Mouse (Mus musculus): ENCODE measurements around the gene Taf10.
A peak's percentile ranks its signal among the peaks of the same experiment; 100 is the strongest.
"Not testable (repeated sequence)": the region's sequence is repeated elsewhere in the genome, so short reads cannot be mapped to it uniquely, and the experiment has no call there.

The Taf10 gene

DNA sequence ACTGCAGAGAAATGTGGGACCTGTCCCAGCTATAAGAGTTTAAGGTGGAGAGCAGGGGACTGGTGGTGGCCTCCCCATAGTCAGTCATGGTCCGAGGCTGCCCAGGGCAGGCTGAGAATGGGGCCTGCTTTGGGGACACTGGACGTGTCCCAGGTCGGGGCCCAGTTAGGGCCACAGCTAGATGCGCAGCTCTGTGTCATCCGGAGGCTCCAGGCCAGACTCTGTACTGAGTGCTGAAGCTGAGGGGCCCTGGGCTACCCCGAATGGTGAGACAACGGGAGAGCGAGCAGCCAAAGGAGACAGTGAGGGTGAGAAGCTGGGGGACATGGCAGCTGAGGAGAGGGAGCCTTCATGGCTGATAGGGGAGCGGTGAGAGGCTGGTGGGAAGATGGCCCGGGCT, 9.1 kb upstream of the Taf10 start:
- no peak for DNase-seq (ENCODE audit: low read depth, low spot score)

GRCm38 (mm10) chr7:105752716-105753115, 8.6 kb upstream of the Taf10 start:
- DNase-seq (ENCODE audit: low read depth, low spot score): no peak

DNA sequence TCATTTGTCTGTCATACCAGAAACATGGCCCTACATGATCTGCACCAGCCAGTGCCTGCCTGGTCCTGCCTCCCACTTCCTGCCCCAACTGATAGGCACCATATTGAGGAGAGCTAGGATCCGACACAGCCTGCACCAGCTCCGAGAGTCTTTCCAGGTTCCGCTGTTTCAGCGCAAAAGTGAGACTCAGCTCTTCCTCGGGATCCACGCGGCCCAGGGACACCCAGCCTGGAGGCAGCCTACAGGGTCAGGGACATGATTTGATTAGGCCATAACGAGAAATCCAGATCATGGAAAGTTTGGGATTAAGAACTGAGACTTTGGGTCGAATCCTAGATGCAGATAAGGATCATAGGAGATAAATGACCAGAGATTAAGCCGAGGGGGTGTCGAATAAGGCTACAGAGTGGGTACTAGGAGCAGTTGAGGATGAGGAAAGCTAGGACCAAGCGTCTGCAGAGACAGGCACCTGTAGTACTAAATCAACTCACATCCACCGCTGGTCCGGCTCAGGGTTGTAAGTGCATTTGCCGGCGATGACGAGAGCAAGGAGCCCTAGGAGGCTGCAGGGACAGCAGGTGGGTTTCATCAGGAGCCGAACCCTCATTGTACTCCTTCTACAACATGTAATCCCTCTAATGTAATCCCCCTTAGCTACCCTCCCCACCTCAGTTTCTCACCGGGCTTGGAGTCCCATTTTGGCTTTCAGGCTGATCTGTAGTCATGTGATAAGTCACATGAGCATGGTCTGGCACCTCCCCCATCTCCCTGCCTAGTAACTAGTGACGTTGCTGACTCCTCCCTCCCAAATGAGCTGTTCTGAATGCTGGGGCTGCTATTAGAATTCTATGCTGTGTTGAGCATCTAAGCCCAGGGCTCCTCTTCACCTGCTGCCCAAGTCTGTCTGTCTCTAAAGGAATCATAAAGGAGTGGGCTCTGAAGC, 7.6 kb upstream of the Taf10 start, which contains the start of gene Tpp1:
Gene Tpp1, minus strand, starts transcription at position 745 of the 943 bp plus-strand sequence.
- DNase-seq (ENCODE audit: low read depth, low spot score): peak; percentile 72

DNA sequence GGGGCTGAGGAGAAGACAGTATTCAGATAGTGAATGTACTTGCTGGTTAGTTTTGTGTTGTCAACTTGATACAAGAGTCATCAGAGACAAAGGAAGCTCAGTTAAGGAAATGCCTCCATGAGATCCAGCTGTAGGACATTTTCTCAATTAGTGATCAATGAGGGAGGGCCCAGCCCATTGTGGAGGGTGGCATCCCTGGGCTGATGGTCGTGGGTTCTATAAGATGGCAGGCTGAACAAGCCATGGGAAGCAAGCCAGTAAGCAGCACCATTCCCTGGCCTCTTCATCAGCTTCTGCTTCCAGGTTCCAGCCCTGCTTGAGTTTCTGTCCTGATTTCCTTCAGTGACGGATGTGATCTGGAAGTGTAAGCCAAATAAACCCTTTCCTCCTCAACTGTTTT, 3.6 kb upstream of the Taf10 start:
- no peak for DNase-seq (ENCODE audit: low read depth, low spot score)

GRCm38 (mm10) chr7:105743246-105743925, 775 bp downstream of the Taf10 start:
- DNase-seq (ENCODE audit: low read depth, low spot score): not testable (repeated sequence)

DNA sequence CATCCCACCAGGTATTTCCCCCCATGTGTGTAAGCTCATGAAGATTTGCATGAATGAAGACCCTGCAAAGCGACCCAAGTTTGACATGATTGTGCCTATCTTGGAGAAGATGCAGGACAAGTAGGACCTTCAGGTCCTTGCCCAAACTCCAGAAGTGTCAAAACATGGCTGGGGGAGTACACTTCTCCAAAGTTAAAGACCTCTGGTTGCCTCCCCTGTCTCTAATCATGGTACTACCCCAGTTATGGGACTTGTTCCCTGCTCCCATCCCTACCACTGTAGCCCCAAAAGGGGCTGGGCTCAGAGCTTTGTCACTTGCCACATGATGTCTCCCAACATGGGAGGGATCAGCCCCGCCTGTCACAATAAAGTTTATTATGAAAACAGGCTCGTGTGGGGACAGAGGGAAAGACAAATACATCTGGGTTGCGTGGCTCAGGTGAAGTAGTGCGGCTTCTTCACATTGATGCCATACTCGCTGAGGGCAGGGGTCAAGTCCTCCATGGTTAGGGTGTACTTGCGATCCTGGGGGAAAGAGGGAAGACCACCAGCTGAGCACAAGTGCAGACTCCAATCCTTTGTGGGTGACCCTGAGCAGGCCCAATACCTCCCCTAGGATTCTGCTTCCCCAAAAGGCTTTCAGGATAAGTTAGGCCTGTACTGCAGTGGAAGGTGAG, 1.5 kb downstream of the Taf10 start:
- DNase-seq (ENCODE audit: low read depth, low spot score): not testable (repeated sequence)

DNA sequence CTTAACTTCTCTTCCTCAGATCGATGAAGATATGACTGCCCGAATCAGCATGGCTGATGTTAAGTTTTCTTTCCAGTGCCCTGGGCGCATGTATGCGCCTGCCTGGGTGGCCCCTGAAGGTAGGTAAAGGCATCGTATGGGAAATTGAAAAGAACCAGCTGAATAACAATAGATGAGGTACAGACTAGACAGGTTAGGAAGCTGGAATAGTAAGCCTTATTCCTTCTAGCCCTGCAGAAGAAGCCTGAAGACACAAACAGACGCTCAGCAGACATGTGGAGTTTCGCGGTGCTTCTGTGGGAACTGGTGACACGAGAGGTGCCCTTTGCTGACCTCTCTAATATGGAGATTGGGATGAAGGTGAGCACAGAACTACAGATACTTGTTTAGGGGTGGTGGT, 2.2 kb downstream of the Taf10 start:
- DNase-seq (ENCODE audit: low read depth, low spot score): no peak

- DNase-seq (ENCODE audit: low read depth, low spot score): no peak
These were observed 3.3 kb downstream of the Taf10 start for GRCm38 (mm10) chr7:105740851-105741250.

DNA sequence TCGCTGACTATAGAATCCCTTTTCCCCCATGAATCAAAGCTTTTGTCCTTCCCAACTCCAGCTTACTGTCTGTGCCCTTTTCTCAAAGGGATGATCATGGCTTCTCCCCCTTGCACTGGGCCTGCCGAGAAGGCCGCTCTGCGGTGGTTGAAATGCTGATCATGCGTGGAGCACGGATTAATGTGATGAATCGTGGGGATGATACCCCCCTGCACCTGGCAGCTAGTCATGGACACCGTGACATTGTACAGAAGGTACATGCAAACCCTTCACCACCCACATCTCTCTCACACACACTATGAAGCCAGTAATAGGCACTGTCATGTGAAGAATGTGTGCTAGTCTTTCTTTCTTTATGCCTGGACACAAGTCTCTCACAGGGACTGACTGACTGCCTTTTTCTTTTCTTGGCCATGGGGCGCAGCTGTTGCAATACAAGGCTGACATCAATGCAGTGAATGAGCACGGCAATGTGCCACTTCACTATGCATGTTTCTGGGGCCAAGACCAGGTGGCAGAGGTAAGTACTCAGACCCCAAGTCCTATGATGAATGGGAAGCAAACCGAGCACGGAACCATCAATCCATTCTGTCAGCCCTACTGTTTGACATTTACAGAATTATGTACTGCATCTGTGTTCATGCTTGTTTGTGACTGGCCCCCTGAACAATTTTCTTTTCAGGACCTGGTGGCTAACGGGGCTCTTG, 3.9 kb downstream of the Taf10 start:
- DNase-seq (ENCODE audit: low read depth, low spot score): no peak

GRCm38 (mm10) chr7:105738948-105739347, 5.2 kb downstream of the Taf10 start:
- DNase-seq (ENCODE audit: low read depth, low spot score): no peak

DNA sequence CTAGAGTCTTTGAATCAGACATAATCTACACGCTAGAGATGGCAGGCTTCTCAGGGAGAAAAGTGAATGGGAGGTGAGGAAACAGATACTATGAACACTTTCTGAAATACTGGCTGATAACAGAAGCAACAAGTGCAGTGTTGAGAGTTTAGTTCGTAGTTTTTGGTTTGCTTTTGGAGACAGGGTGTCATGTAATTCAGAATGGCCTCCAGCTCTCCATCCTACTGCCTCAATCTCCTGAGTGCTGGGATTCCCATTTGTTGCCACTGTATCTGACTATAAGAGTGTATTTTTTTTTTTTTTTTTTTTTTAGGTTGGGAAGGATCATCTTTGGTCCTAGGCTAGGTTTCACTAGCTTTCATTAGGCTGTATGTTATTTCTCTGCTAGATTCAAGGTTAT, 5.9 kb downstream of the Taf10 start:
- no peak for DNase-seq (ENCODE audit: low read depth, low spot score)

- DNase-seq (ENCODE audit: low read depth, low spot score): no peak
These were observed 6.5 kb downstream of the Taf10 start for GRCm38 (mm10) chr7:105737648-105738047.

- DNase-seq (ENCODE audit: low read depth, low spot score): no peak
These were observed 7.1 kb downstream of the Taf10 start, which contains the start of gene Rrp8 for GRCm38 (mm10) chr7:105736911-105737521. TSS of gene Rrp8 (minus strand) at chr7:105737385.

GRCm38 (mm10) chr7:105736264-105736901, 7.8 kb downstream of the Taf10 start, which contains the start of gene Ilk:
TSS of gene Ilk (plus strand) at chr7:105736592.
- DNase-seq (ENCODE audit: low read depth, low spot score): peak; percentile 56

- not testable (repeated sequence) for DNase-seq (ENCODE audit: low read depth, low spot score)
These were observed 8.7 kb downstream of the Taf10 start for GRCm38 (mm10) chr7:105735464-105735863.

- DNase-seq (ENCODE audit: low read depth, low spot score): no peak
These were observed 9.3 kb downstream of the Taf10 start for GRCm38 (mm10) chr7:105734826-105735225.

- DNase-seq (ENCODE audit: low read depth, low spot score): no peak
These were observed 10.3 kb downstream of the Taf10 start for GRCm38 (mm10) chr7:105733836-105734235.

- DNase-seq (ENCODE audit: low read depth, low spot score): no peak
These were observed 15.3 kb downstream of the Taf10 start for GRCm38 (mm10) chr7:105728701-105729428.

DNA sequence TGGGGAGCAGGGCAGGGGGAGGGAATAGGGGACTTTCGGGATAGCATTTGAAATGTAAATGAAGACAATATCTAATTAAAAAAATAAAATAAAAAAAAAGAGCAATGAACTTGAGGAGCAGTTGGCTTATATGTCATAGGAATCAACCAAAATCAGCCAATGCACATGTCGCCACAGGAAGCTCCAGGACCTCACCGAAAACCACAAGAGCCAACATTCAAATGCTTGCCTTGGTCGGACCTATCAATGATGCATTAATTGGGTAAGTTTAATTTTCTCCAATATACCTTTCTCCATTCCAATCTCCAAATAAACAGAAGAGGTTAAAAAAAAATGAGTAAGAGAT, 17.2 kb downstream of the Taf10 start:
- DNase-seq (ENCODE audit: low read depth, low spot score): no peak

Measured in WW6 (cell line).